In genomic region chr13:83730713-83731480, GRCm38 (mm10) we compare ENCODE assay signal across 8 mouse cellular contexts.
DNase-seq lines count a peak whose midpoint lies in the region; ATAC-seq and TF ChIP-seq lines count a peak whose summit lies in the region.

No protein-coding gene starts in this region.

- no peaks in the 10 kb centered on the region for H3K9me3 ChIP-seq in lung, postnatal 0 days (ENCODE audit: low read length)

- no peak overlapping the region for H3K27ac ChIP-seq in lung, postnatal 0 days (ENCODE audit: low read length)

- 0 out of 2 replicates have a peak, but pooled peaks cover 2% of the 10 kb centered on the region for H3K4me1 ChIP-seq in lung, postnatal 0 days (ENCODE audit: insufficient read depth, low read depth, low read length)

- peak; percentile 24 for TF ChIP-seq CTCF in lung, postnatal 0 days (IDR thresholded peaks at IDR 0.05)

- peaks cover 83% of the 10 kb centered on the region for H3K27me3 ChIP-seq in lung, postnatal 0 days (replicated peaks; ENCODE audit: insufficient read depth, low read length)

- peak; percentile 27 for DNase-seq in thymus, postnatal 14 days
- DNase-seq in thymus, postnatal 0 days (ENCODE audit: low spot score): no peak
- DNase-seq in cerebellum, adult 9-10 months: peak; percentile 92
- peak; percentile 83 to 85 for DNase-seq in frontal cortex, postnatal 36 days (ENCODE audit: low spot score in 2 of 2)
- DNase-seq in kidney, postnatal 25 days: peak; percentile 39 to 75
- DNase-seq in lung, postnatal 0 days (ENCODE audit: low spot score): peak; percentile 41
- DNase-seq in right cerebral cortex, postnatal 10 days (ENCODE audit: low spot score in 2 of 2): peak; percentile 83 to 84
- DNase-seq in spleen, postnatal 36 days (ENCODE audit: low spot score in 2 of 2): no peak

- no peak overlapping the region; the same call in 1 of the 2 replicates for H3K9ac ChIP-seq in lung, postnatal 0 days (replicated peaks; ENCODE audit: low read depth)

- peak overlapping the region; percentile 98 for H3K4me2 ChIP-seq in lung, postnatal 0 days (replicated peaks; ENCODE audit: low read depth, low read length)

- H3K36me3 ChIP-seq in lung, postnatal 0 days (ENCODE audit: insufficient read depth, low read length): no peaks in the 10 kb centered on the region

- WGBS in lung, postnatal 0 days: under 1% methylated on average over 59 of the region's 91 CpGs

- peak overlapping the region; percentile 55 for H3K4me3 ChIP-seq in lung, postnatal 0 days (ENCODE audit: low read depth, low read length)

- TF ChIP-seq EP300 in lung, postnatal 0 days (IDR thresholded peaks at IDR 0.05): no peak

- peak; percentile 80 for ATAC-seq in lung, postnatal 0 days

Comparison
In these comparisons a context has a peak if more than half of its experiments do, and no peak if none do; other contexts are left out.
1. DNase-seq: peak in thymus, postnatal 14 days (single experiment), cerebellum, adult 9-10 months (single experiment), frontal cortex, postnatal 36 days (2 of 2), kidney, postnatal 25 days (2 of 2), lung, postnatal 0 days (single experiment) and right cerebral cortex, postnatal 10 days (2 of 2); none in thymus, postnatal 0 days (single experiment) and spleen, postnatal 36 days (0 of 2).